Mouse (Mus musculus): ENCODE results near the gene Dek. TPM values are rescaled to one million over a fixed set of nuclear protein-coding genes. Genes with fewer than 3 reads are reported as not detected.

Gene Dek
- polyA plus RNA-seq, 1 experiment from 2014 or later: 142 TPM

GRCm38 (mm10) chr13:47071871-47072270 is 34.1 kb downstream of the Dek start:
- Histone ChIP-seq H3K4me3 (no peak overlapping the region), H3K27ac (no peak overlapping the region), H3K36me3 (peaks cover 90% of the 10 kb centered on the region), H3K27me3 (no peaks in the 10 kb centered on the region), H3K4me2 (no peak overlapping the region), H3K9me3 (no peaks in the 10 kb centered on the region), H3K9ac (no peak overlapping the region), H3K4me1 (replicated peaks) (no peaks in the 10 kb centered on the region)
- ATAC-seq (ENCODE audit: low FRiP score): no peak
- WGBS: 94% methylated on average over 13 of the region's 13 CpGs

DNA sequence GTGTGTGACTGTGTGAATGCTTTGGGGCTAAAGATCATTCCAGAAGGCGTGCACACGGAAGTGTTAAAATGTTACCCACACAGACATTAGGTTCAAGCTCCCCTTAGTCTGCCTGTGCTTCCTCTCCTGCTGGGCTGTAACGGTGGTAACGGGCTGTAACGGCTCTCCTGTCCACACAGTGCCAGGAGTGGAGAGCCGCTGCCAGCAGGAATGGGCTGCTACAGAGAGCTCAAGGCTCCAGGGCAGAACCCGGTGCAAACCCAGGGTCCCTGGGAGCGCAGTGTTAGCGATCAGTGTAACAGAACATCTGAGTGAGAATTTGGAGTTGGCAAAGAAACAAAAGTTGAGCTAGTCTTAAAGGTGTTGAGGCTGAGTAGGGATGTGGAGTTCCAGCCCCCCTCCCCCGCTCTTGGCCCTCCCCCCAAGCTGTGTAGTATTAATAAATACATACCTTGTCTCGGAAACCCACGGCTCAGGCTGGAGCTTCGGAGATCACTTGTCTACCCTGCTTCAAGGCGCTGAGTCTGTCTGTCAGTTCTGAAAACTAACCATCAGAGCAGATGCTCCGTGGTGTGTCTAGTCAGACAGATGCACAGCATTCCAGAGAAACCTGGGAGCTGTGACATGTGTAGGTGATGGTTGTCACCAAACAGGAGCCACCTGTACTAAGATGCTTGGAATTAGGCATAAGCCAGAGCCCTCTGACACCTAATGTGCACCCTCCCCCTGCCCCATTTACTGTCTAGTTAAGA is 35.5 kb downstream of the Dek start:
- Histone ChIP-seq H3K36me3 (peaks cover 92% of the 10 kb centered on the region), H3K4me3 (no peak overlapping the region), H3K9me3 (no peaks in the 10 kb centered on the region), H3K9ac (no peak overlapping the region), H3K27me3 (no peaks in the 10 kb centered on the region), H3K27ac (no peak overlapping the region), H3K4me2 (no peak overlapping the region), H3K4me1 (replicated peaks) (no peaks in the 10 kb centered on the region)
- no peak for ATAC-seq (ENCODE audit: low FRiP score)
- 86% methylated on average over 15 of the region's 15 CpGs for WGBS

DNA sequence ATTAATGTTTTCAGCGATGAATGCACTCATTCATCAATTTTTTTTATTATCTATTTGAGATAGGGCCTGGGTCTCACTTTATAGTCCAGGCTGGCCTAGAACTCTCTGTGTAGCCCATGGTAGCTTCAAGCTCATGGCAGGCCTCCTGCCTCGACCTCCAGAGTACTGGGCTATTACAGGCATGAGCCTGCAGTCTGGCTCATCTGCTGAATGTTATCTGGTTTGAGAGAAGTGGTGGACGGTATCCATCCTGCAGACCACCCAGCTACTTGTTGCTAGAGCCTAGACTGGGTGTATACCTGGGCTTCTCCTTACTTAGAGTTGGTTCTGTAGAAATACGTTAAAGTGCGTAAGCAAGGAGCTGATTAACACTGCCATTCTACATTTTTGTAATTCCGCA is 39.0 kb downstream of the Dek start:
- Histone ChIP-seq H3K4me1 (replicated peaks) (no peaks in the 10 kb centered on the region), H3K9me3 (no peaks in the 10 kb centered on the region), H3K27ac (no peak overlapping the region), H3K4me3 (no peak overlapping the region), H3K27me3 (no peaks in the 10 kb centered on the region), H3K9ac (no peak overlapping the region), H3K36me3 (peaks cover 89% of the 10 kb centered on the region), H3K4me2 (no peak overlapping the region)
- 94% methylated on average over 6 of the region's 6 CpGs for WGBS
- ATAC-seq (ENCODE audit: low FRiP score): no peak

GRCm38 (mm10) chr13:47066516-47066915 is 39.5 kb downstream of the Dek start:
- Histone ChIP-seq H3K4me3 (no peak overlapping the region), H3K27ac (no peak overlapping the region), H3K4me2 (no peak overlapping the region), H3K9ac (no peak overlapping the region), H3K36me3 (peaks cover 84% of the 10 kb centered on the region), H3K4me1 (replicated peaks) (no peaks in the 10 kb centered on the region), H3K27me3 (no peaks in the 10 kb centered on the region), H3K9me3 (no peaks in the 10 kb centered on the region)
- no peak for ATAC-seq (ENCODE audit: low FRiP score)
- 97% methylated on average over 10 of the region's 10 CpGs for WGBS

DNA sequence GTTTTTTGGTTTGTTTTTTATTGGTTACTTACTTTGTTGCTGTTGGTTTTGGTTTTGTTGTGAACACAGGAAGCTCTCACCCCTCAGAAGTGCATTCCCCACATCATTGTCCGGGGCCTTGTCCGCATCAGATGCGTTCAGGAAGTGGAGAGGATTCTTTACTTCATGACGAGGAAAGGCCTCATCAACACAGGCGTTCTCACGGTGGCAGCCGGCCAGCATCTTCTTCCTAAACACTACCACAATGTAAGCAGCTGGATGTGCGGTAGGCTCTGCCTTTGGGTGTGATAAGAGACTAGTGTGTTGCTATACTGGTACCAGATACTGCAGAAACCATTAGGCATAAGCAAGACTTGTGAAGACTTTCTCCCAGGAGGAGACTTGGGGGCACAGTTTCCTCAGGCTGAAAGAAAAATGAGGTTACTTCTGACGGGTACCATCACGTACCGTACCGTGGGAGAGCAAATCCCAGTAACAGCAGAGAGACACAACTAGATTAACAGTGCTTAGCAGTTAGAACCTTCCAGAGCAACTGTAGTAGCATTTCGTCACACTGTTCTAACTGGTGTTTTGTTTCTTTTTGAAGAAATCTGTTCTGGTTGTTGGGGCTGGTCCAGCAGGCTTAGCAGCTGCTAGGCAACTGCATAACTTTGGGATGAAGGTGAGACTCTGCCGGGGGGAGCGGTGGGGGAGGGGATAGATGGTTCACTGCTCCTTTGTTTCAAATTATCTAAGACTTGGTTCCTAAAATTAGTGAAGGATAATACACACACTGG is 41.8 kb downstream of the Dek start:
- no peak overlapping the region for H3K27ac ChIP-seq
- H3K27me3 ChIP-seq: no peaks in the 10 kb centered on the region
- H3K9ac ChIP-seq: no peak overlapping the region
- no peak overlapping the region for H3K4me3 ChIP-seq
- ATAC-seq (ENCODE audit: low FRiP score): no peak
- WGBS: 87% methylated on average over 15 of the region's 15 CpGs
- no peak overlapping the region for H3K4me2 ChIP-seq
- no peaks in the 10 kb centered on the region for H3K9me3 ChIP-seq
- peaks cover 85% of the 10 kb centered on the region for H3K36me3 ChIP-seq
- H3K4me1 ChIP-seq (replicated peaks): no peaks in the 10 kb centered on the region

DNA sequence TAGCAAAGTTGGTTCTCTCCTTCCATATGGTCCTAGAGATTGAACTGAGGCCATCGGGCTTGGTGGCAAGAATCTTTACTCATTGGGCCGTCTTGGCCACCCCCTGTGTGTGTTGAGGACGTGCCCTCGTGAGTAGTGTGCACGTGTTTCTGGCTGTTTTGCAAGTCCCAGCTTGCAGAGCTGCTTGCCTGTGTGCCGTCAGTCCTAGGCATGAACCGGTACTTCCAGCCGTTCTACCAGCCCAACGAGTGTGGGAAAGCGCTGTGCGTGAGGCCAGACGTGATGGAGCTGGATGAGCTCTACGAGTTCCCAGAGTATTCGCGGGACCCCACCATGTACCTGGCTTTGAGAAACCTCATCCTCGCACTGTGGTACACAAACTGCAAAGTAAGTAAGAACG is 43.2 kb downstream of the Dek start:
- no peak overlapping the region for H3K27ac ChIP-seq
- H3K36me3 ChIP-seq: peaks cover 84% of the 10 kb centered on the region
- no peak overlapping the region for H3K4me3 ChIP-seq
- WGBS: 95% methylated on average over 17 of the region's 17 CpGs
- no peak for ATAC-seq (ENCODE audit: low FRiP score)
- H3K9me3 ChIP-seq: no peaks in the 10 kb centered on the region
- H3K4me1 ChIP-seq (replicated peaks): no peaks in the 10 kb centered on the region
- H3K4me2 ChIP-seq: no peak overlapping the region
- no peaks in the 10 kb centered on the region for H3K27me3 ChIP-seq
- H3K9ac ChIP-seq: no peak overlapping the region

GRCm38 (mm10) chr13:47056781-47057180 is 49.2 kb downstream of the Dek start:
- WGBS: 92% methylated on average over 5 of the region's 5 CpGs
- H3K9ac ChIP-seq: no peak overlapping the region
- H3K4me1 ChIP-seq (replicated peaks): no peaks in the 10 kb centered on the region
- H3K27me3 ChIP-seq: no peaks in the 10 kb centered on the region
- no peak overlapping the region for H3K4me3 ChIP-seq
- H3K27ac ChIP-seq: no peak overlapping the region
- H3K9me3 ChIP-seq: no peaks in the 10 kb centered on the region
- H3K4me2 ChIP-seq: no peak overlapping the region
- no peak for ATAC-seq (ENCODE audit: low FRiP score)
- peaks cover 86% of the 10 kb centered on the region for H3K36me3 ChIP-seq

GRCm38 (mm10) chr13:47056126-47056525 is 49.9 kb downstream of the Dek start:
- H3K4me1 ChIP-seq (replicated peaks): no peaks in the 10 kb centered on the region
- H3K9me3 ChIP-seq: no peaks in the 10 kb centered on the region
- no peaks in the 10 kb centered on the region for H3K27me3 ChIP-seq
- no peak overlapping the region for H3K27ac ChIP-seq
- WGBS: 92% methylated on average over 11 of the region's 11 CpGs
- H3K36me3 ChIP-seq: peaks cover 90% of the 10 kb centered on the region
- no peak overlapping the region for H3K4me3 ChIP-seq
- no peak for ATAC-seq (ENCODE audit: low FRiP score)
- no peak overlapping the region for H3K4me2 ChIP-seq
- no peak overlapping the region for H3K9ac ChIP-seq

DNA sequence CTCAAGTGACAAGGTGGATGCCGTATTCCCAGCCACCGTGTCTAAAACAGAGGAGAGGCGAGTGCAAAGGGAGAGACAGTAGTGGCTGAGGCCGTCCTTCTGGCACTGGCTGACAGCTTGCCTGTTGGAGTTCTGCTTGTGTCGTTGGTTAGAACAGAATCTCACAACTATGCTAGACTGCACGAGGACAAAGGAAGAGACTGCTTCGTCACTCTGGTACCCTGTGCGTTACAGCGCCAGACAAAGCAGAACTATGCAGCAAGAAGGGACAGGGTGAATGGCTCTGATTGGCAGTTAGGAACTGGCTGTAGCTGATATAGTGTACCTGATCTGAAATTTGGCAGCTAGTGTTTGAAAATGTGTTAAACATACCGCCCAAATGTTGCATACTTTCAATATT is 52.0 kb downstream of the Dek start:
- no peak for ATAC-seq (ENCODE audit: low FRiP score)
- Histone ChIP-seq H3K36me3 (peaks cover 90% of the 10 kb centered on the region), H3K4me2 (no peak overlapping the region), H3K27ac (no peak overlapping the region), H3K9me3 (no peaks in the 10 kb centered on the region), H3K27me3 (no peaks in the 10 kb centered on the region), H3K9ac (no peak overlapping the region), H3K4me1 (replicated peaks) (no peaks in the 10 kb centered on the region), H3K4me3 (no peak overlapping the region)
- 35% methylated on average over 10 of the region's 10 CpGs for WGBS

- Histone ChIP-seq H3K9me3 (no peaks in the 10 kb centered on the region), H3K4me3 (no peak overlapping the region), H3K27ac (no peak overlapping the region), H3K4me2 (no peak overlapping the region), H3K9ac (no peak overlapping the region), H3K27me3 (no peaks in the 10 kb centered on the region), H3K4me1 (replicated peaks) (0 out of 2 replicates have a peak, but pooled peaks cover 6% of the 10 kb centered on the region), H3K36me3 (peaks cover 64% of the 10 kb centered on the region)
- no peak for ATAC-seq (ENCODE audit: low FRiP score)
- WGBS: 92% methylated on average over 4 of the region's 4 CpGs
Observed at GRCm38 (mm10) chr13:47050009-47050408, 56.0 kb downstream of the Dek start.

- ATAC-seq (ENCODE audit: low FRiP score): no peak
Observed at GRCm38 (mm10) chr13:47047996-47048395, 58.0 kb downstream of the Dek start.

GRCm38 (mm10) chr13:47044617-47044947 is 61.4 kb downstream of the Dek start, which contains the start of gene Tpmt:
Gene Tpmt, minus strand, starts transcription at chr13:47044737.
- no peak for ATAC-seq (ENCODE audit: low FRiP score)
- WGBS: 16% methylated on average over 10 of the region's 10 CpGs

More at GRCm38 (mm10) chr13:47047996-47048395, 58.0 kb downstream of the Dek start:
- peaks cover 50% of the 10 kb centered on the region for H3K36me3 ChIP-seq
- no peak overlapping the region for H3K4me2 ChIP-seq
- H3K4me3 ChIP-seq: no peak overlapping the region
- no peak overlapping the region for H3K27ac ChIP-seq
- H3K27me3 ChIP-seq: no peaks in the 10 kb centered on the region
- H3K9me3 ChIP-seq: no peaks in the 10 kb centered on the region
- WGBS: 94% methylated on average over 4 of the region's 4 CpGs
- H3K9ac ChIP-seq: no peak overlapping the region
- H3K4me1 ChIP-seq (replicated peaks): peaks cover 15% of the 10 kb centered on the region

More at GRCm38 (mm10) chr13:47044617-47044947, 61.4 kb downstream of the Dek start, which contains the start of gene Tpmt:
- Histone ChIP-seq H3K4me3 (peak within 1 kb of the TSS; percentile 79), H3K27ac (peak within 1 kb of the TSS; percentile 86), H3K4me2 (peak within 1 kb of the TSS; percentile 99), H3K9me3 (no peaks in the 10 kb centered on the region), H3K4me1 (replicated peaks) (peaks cover 20% of the 10 kb centered on the region), H3K36me3 (peaks cover 16% of the 10 kb centered on the region), H3K9ac (peak within 1 kb of the TSS; percentile 90), H3K27me3 (no peaks in the 10 kb centered on the region)
